Mouse (Mus musculus) megakaryocyte-erythroid progenitor cell, adult 5-6 weeks (primary cell): ENCODE measurements at regions not wholly inside any gene's neighbourhood (a gene's known extent, or its start where the extent isn't known, plus 50 kb on each side); places are given as distances from the start of the nearest gene placed in this dataset.

Source experiments
- ATAC-seq: replicated peaks from 2 replicates; pipeline ENCODE4 v1.8.0; 2016; ENCODE audit warnings: mild to moderate bottlenecking, inconsistent platforms; ENCODE audit not compliant: severe bottlenecking, poor library complexity, low FRiP score, low TSS enrichment

DNA sequence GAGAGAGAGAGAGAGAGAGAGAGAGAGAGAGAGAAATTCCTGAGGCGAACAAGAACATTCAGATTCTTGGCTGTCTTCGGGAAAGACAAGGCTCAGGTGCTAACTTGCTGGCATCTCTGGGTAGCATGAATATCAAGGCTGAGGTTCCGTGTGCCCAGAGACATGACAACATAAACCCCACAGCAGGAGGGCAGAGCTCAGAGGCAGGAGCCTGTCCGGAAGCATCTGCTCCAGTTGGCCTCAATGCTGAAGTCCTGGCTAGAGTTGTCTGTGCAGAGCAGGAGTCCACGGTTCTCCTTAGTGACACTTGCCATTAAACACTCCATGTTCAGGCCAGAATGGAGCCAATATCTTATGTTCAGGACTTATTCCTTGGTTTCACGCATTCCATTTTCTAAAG lies 555.6 kb downstream of the Plekhb2 start:
- no peak for ATAC-seq

GRCm38 (mm10) chr1:35415646-35416045 lies 565.9 kb downstream of the Plekhb2 start:
- no peak for ATAC-seq

GRCm38 (mm10) chr1:35428126-35428840 lies 578.5 kb downstream of the Plekhb2 start:
- no peak for ATAC-seq

- ATAC-seq, result no peak
Observed at GRCm38 (mm10) chr1:35429471-35429870, 579.7 kb downstream of the Plekhb2 start.

DNA sequence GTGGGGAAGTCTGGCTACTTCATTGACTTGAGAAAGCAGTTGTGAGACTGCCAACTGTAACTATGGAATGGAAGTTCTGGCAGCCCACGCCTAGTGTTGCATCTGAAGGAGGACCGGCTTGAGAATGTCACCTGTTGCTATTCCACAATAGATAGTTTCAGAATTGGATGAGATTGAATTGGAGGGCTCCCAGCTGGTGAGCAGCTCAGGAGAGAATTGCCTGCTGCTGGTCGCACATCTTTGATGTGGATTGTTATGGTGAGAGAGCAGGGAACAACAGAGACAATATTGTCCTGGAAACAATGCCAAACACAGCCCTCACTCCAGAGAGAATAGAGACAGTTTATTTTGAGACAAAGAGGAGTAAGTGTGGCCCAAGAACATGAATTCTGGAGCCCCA lies 585.9 kb downstream of the Plekhb2 start:
- no peak for ATAC-seq

DNA sequence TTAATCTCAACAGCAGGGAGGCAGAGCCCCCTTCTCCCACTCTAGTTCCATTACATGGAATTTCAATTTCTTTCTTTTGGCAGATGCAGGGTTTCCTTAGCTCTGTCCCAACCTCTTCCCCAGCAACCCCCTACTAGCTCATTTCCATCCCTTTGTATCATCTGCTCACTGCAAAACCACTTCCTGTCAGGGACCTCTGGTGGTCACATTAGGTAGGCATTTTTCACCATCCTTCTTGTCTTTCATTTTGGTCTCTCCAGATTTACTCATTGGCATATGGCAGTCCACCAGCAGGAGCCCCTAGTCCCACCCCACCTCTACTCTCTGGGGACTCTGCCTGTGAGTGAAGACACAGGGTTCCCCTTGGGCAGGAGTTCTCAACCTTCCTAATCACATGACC lies 597.6 kb downstream of the Plekhb2 start:
- ATAC-seq, result no peak

GRCm38 (mm10) chr1:35452441-35453107 lies 602.8 kb downstream of the Plekhb2 start:
- no peak for ATAC-seq

GRCm38 (mm10) chr1:35457591-35457990 lies 607.8 kb downstream of the Plekhb2 start:
- ATAC-seq, result no peak

DNA sequence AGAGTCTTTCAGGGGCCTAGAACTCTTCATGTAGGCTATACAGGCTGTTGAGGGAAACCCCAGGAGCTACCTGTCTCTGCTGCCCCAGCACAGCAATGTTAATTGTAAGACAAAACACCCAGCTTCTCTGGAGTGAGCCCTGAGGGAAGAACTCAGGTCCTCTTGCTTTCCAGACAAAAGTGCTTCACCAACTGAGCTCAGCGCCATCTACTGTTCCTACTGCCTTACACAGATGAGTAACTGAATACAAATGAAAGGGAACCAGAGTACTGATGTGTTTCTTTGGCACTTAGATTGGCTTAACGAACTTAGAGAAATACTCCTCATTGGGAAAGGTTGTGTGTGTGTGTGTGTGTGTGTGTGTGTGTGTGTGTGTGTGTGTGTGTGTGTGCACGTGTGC lies 603.1 kb upstream of the Hs6st1 start:
- no peak for ATAC-seq

DNA sequence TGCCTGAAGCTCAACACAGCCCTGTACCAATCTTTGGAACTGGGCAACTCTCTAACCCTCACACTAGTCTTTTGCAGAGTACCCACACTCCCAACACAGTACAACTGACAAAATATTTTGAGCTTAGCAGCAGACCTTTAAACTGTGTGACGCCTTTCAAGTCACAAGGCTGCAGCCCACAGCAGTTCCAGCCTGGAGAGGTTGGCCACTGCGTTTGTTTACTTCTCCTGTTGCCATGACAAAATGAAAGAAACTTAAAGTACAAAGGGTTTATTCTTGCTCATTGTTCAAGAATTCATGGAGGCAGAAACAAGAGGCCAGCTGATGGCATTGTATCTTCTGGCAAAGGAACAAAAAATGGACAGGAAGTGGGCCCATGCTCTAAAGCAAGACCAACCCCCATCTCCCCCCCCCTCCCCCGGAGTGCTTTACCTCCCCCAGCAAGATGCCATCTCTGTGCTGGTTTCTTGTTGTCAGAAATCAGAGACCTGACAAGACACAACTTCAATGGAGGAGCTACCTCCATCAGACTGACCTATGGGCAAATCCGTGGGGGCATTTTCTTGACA lies 598.9 kb upstream of the Hs6st1 start:
- ATAC-seq, result no peak

- ATAC-seq, result no peak
Observed at GRCm38 (mm10) chr1:35478262-35478661, 589.9 kb upstream of the Hs6st1 start.

DNA sequence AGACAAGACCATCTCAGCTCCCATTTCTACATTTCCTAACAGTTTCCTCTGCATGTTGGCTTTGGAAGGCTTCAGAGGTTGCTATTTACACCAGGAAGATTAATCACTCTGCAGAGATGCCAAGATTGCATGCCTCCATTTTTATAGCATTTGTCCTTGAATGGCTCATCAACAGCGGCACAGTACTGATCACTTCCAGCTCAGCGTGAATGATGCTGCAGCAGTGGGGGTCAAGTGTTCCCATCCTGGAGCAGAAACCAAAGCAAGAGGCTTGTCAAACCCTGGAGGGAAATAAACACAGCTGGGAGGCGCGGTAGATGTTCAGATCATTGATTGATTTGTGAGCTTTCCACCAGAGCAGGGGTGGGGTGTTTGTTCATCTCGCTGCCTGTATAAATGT lies 572.2 kb upstream of the Hs6st1 start:
- ATAC-seq, result no peak

DNA sequence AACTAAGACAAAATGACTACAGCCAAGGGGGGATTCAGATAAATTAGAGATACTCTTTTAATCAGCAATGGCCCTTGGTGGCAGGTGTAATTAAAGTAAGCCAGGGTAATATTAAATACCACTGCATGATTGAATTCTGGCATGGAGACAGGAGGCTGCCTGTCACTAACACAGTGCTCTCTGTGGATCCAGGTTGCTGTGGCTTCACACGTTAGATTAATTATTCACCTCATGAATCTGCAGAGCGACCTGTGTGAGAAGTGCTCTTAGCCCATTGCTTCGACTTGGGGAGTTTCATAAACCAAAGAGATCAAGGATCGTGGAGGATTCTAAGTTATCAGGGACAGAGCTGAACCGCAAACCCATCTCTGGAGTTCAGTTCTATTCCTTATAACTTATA lies 545.2 kb upstream of the Hs6st1 start:
- no peak for ATAC-seq

- ATAC-seq, result no peak
Observed at GRCm38 (mm10) chr1:35523790-35524362, 544.3 kb upstream of the Hs6st1 start.

DNA sequence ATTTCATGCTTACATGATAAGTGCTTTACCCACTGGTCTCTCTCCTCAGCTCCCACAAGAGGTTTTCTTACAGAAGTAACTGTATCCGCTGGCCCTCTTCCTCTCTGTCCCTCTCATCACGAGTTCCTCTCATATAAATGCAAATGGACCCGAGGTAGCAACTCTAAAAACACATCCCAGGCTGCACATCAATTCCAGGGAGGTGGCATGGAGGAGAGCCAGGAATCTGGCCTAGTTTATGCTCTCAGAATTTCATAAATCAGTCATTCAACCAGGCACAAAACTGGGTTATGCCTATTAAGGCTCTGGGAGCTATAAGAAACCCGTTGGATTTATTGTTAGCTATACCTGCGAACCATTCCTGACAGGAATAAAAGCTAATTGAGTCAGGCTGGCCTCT lies 543.4 kb upstream of the Hs6st1 start:
- no peak for ATAC-seq

DNA sequence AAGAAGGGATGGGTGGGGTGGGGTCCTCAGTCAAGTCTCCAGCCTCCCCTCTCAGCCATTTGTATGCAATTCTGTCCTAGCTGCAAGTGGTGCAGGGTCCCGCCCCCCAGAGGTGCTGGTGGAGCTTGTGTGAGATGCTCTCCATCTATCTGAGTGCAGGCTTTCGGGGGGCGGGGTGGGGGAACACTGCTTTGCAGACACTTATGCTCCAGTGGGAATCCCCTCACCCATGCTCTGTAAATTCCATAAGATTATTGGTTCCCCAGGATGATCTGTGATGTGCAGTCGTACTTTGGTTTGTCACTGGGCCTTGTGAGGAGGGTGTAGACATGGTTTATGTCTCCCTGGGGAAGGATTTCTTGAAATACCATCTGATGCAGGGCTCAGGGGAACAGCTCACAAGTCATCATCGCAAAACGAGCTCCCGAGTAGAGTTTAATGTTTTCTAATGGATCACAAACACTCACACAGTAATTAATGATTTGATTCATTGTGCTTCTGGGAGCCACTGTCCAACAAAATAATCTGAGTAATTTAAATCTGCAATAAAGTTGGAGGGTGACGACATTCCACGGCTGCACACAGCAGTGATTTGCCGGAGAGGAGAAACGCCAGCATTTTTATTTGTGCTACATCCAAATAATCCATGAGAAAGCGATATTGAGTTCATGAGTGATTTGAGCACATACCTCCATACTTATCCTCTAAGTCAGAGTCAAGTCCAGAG lies 540.3 kb upstream of the Hs6st1 start:
- no peak for ATAC-seq

DNA sequence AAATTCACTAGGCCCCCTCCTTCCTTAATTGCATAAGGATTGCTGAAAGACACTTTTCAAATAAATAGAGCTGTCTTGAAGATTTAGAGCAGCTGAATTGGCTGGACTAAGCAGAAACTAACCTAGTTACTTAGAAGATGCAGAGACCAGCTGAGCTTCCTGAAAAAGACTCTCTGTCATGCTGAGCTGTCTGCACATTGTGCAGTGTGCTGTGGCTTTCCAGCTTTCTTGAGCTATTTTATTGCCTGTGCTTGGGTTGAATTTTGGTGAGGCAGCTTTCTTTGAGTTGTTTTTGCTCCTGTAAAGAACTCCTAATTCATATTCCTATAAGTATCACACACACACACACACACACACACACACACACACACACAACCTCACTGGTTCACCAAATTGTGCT lies 532.7 kb upstream of the Hs6st1 start:
- ATAC-seq, result no peak

DNA sequence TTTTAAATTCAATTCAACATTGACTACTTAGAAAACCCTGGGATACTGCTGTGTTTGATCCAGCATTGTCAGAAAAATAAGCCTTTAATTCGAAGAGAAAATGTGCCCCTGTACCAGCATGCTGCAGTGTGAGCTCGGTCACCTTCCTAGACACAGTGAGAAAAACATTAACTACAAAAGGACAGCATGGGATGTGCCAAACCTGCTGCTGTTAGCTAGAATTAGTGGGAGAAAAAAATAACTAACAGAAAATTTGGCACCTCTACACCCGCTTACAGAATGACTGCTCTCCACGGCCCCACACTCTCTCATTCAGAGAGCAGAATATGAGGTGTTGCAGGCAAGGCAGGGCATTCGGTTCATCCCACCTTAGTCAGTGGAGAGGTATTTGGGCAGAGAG lies 531.9 kb upstream of the Hs6st1 start:
- ATAC-seq, result no peak

DNA sequence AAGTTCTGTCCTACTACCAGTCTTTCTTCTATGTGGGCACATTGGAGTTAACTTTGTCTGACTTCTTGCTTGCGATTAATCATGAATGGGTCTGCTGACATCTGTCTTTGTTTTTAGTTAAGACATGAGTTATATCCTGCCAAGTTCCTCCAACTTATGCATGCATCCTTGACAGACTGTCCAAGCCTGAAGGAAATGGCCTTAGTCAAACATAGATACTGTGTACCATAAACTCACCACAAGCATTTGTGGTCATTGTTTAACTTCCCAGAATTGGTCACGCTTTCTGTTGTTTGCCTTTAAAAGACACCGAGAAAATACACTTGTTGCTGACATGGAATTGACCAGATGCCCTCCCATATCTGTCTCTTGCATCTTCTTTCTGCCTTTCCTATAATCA lies 519.4 kb upstream of the Hs6st1 start:
- ATAC-seq, result no peak

DNA sequence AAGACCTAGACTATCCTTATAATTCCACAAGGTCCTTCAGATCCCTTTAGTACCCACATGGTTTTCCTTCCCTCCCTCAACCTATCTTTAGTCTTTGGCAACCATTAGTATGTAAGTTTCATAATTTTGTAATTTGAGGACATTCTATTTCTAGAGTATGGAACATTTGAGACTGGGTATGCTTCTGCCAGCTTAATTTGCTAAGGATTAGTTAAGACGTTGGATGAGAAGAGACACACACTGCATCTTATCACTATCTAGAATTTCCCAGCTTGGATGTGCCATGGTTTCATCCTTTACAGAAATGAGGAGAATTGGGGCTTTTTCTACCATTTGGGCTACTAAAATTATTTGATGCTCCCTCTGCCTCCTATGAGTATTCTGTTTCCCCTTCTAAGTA lies 516.7 kb upstream of the Hs6st1 start:
- no peak for ATAC-seq
